Mouse (Mus musculus) kidney, adult 2 months (tissue): ENCODE results near the gene Fli1. TPM values are rescaled to one million over a fixed set of nuclear protein-coding genes. Genes with fewer than 3 reads are reported as not detected.

Experiments
- DNase-seq: peaks from one replicate; pipeline ENCODE4 v3.0.0; 2021
- H3K27ac ChIP-seq: fragments of 200-500 bp; 2 replicates; pipeline ENCODE4 v1.5.1; 2012; ENCODE audit warnings: low read depth, low read length, control low read depth, inconsistent platforms; ENCODE audit not compliant: insufficient read depth
- H3K27me3 ChIP-seq: fragments of 200-500 bp; replicated peaks from 2 replicates; pipeline ENCODE4 v1.6.1; 2012; ENCODE audit warnings: mild to moderate bottlenecking, moderate library complexity, low read length, inconsistent platforms; ENCODE audit not compliant: control insufficient read depth, insufficient read depth
- H3K36me3 ChIP-seq: fragments of 200-500 bp; 2 replicates; pipeline ENCODE4 v1.6.1; 2012; ENCODE audit warnings: mild to moderate bottlenecking, moderate library complexity, low read length, inconsistent platforms; ENCODE audit not compliant: control insufficient read depth, insufficient read depth
- H3K4me1 ChIP-seq: fragments of 200-500 bp; 2 replicates; pipeline ENCODE4 v1.6.1; 2011; ENCODE audit warnings: low read length; ENCODE audit not compliant: control insufficient read depth, insufficient read depth
- H3K4me3 ChIP-seq: fragments of 200-500 bp; 2 replicates; pipeline ENCODE4 v1.5.1; 2011; ENCODE audit warnings: mild to moderate bottlenecking, low read depth, low read length, control low read depth; ENCODE audit not compliant: insufficient read depth
- CTCF ChIP-seq: fragments of 200-500 bp; conservative IDR thresholded peaks from 2 replicates; pipeline ENCODE4 v1.5.1; 2011; ENCODE audit warnings: low read depth, mild to moderate bottlenecking, control low read depth, low read length, moderate library complexity, mixed read lengths; ENCODE audit not compliant: insufficient read depth, insufficient read length
- POLR2A ChIP-seq: fragments of 200-500 bp; IDR thresholded peaks from one replicate; pipeline ENCODE4 v1.6.1; 2011; ENCODE audit warnings: low read depth, low read length, control low read depth
- WGBS: fragments of 180-500 bp; shearing (Covaris S2); methylation state at CpG from one replicate; pipeline ENCODE4 v1.1.7; 2018; 5-methylcytosine and 5-hydroxymethylcytosine counted together
- polyA plus RNA-seq: library from polyadenylated mRNA; depleted of rRNA; stranded (reverse); fragments of >200 nt; gene quantifications from 2 replicates; pipeline ENCODE4 v1.2.3, GENCODE M21; 2012

Fli1 gene
- polyA plus RNA-seq, 1 experiment: 9.6 TPM

GRCm38 (mm10) chr9:32431061-32431460, 111.6 kb downstream of the Fli1 start:
- TF ChIP-seq CTCF (no peak), POLR2A (no peak)
- H3K4me3 ChIP-seq: no peak overlapping the region
- no peaks in the 10 kb centered on the region for H3K4me1 ChIP-seq
- peak overlapping the region; percentile 43; the same call in 1 of the 2 replicates for H3K27ac ChIP-seq
- WGBS: 53% methylated on average over 3 of the region's 3 CpGs
- no peaks in the 10 kb centered on the region for H3K27me3 ChIP-seq
- peak; percentile 57 for DNase-seq
- H3K36me3 ChIP-seq: no peaks in the 10 kb centered on the region

GRCm38 (mm10) chr9:32425321-32425720, 117.3 kb downstream of the Fli1 start:
- Histone ChIP-seq H3K36me3 (no peaks in the 10 kb centered on the region), H3K27ac (no peak overlapping the region), H3K27me3 (no peaks in the 10 kb centered on the region), H3K4me1 (no peaks in the 10 kb centered on the region), H3K4me3 (no peak overlapping the region)
- 49% methylated on average over 7 of the region's 7 CpGs for WGBS
- TF ChIP-seq CTCF (no peak), POLR2A (no peak)
- DNase-seq: peak; percentile 53

- no peak for TF ChIP-seq CTCF
- no peak for TF ChIP-seq POLR2A
- Histone ChIP-seq H3K27me3 (no peaks in the 10 kb centered on the region), H3K4me1 (no peaks in the 10 kb centered on the region), H3K27ac (no peak overlapping the region), H3K36me3 (no peaks in the 10 kb centered on the region), H3K4me3 (no peak overlapping the region)
- DNase-seq: no peak
Measured at GRCm38 (mm10) chr9:32420711-32421110, 122.0 kb downstream of the Fli1 start.

- TF ChIP-seq CTCF (no peak), POLR2A (no peak)
- 46% methylated on average over 8 of the region's 8 CpGs for WGBS
- H3K4me1 ChIP-seq: no peaks in the 10 kb centered on the region
- DNase-seq: no peak
- no peak overlapping the region for H3K27ac ChIP-seq
- no peaks in the 10 kb centered on the region for H3K27me3 ChIP-seq
- H3K4me3 ChIP-seq: no peak overlapping the region
- no peaks in the 10 kb centered on the region for H3K36me3 ChIP-seq
Measured at GRCm38 (mm10) chr9:32417466-32418116, 125.1 kb downstream of the Fli1 start.

GRCm38 (mm10) chr9:32415952-32416351, 126.7 kb downstream of the Fli1 start:
- Histone ChIP-seq H3K4me3 (no peak overlapping the region), H3K27me3 (no peaks in the 10 kb centered on the region), H3K4me1 (no peaks in the 10 kb centered on the region), H3K27ac (no peak overlapping the region), H3K36me3 (no peaks in the 10 kb centered on the region)
- no peak for DNase-seq
- no peak for TF ChIP-seq POLR2A
- TF ChIP-seq CTCF: no peak
- 90% methylated on average over 3 of the region's 3 CpGs for WGBS

- Histone ChIP-seq H3K36me3 (no peaks in the 10 kb centered on the region), H3K4me3 (no peak overlapping the region), H3K27me3 (no peaks in the 10 kb centered on the region), H3K4me1 (no peaks in the 10 kb centered on the region), H3K27ac (no peak overlapping the region)
- no peak for DNase-seq
- TF ChIP-seq CTCF (no peak), POLR2A (no peak)
- WGBS: 77% methylated on average over 1 of the region's 1 CpGs
Measured at GRCm38 (mm10) chr9:32414956-32415355, 127.7 kb downstream of the Fli1 start.

GRCm38 (mm10) chr9:32412836-32413580, 129.7 kb downstream of the Fli1 start:
- H3K36me3 ChIP-seq: no peaks in the 10 kb centered on the region
- H3K4me3 ChIP-seq: no peak overlapping the region
- H3K27me3 ChIP-seq: no peaks in the 10 kb centered on the region
- TF ChIP-seq CTCF (no peak), POLR2A (no peak)
- no peak for DNase-seq
- no peaks in the 10 kb centered on the region for H3K4me1 ChIP-seq
- WGBS: 70% methylated on average over 10 of the region's 10 CpGs
- no peak overlapping the region for H3K27ac ChIP-seq
